Mouse (Mus musculus) forebrain, postnatal 0 days (tissue): ENCODE measurements around the gene Bcan. TPM values are rescaled to one million over a fixed set of nuclear protein-coding genes. Genes with fewer than 3 reads are reported as not detected.

Experiments used
- ATAC-seq: fragments of 200-750 bp; cut with Nextera tagmentation; 2 replicates; pipeline ENCODE4 v1.8.0; 2017; ENCODE audit warnings: mild to moderate bottlenecking, moderate library complexity
- DNase-seq: peaks from one replicate; pipeline ENCODE4 v3.0.0-alpha.2; 2015
- H3K27ac ChIP-seq: fragments of 300-500 bp; sonication (generic); 2 replicates; pipeline ENCODE4 v1.5.1; 2014; ENCODE audit warnings: low read depth, mild to moderate bottlenecking, antibody characterized with exemption, low read length, moderate library complexity, mixed read lengths
- H3K27me3 ChIP-seq: fragments of 300-500 bp; sonication (generic); 2 replicates; pipeline ENCODE4 v1.6.1; 2014; ENCODE audit warnings: mild to moderate bottlenecking, low read length, mixed read lengths; ENCODE audit not compliant: insufficient read depth
- H3K36me3 ChIP-seq: fragments of 300-500 bp; sonication (generic); 2 replicates; pipeline ENCODE4 v1.6.1; 2014; ENCODE audit warnings: mild to moderate bottlenecking, moderate library complexity; ENCODE audit not compliant: insufficient read depth
- H3K4me1 ChIP-seq: fragments of 300-500 bp; sonication (generic); 2 replicates; pipeline ENCODE4 v1.6.1; 2014; ENCODE audit warnings: antibody characterized with exemption; ENCODE audit not compliant: insufficient read depth
- H3K4me2 ChIP-seq: fragments of 300-500 bp; sonication (generic); 2 replicates; pipeline ENCODE4 v1.6.1; 2014; ENCODE audit warnings: low read depth, mild to moderate bottlenecking, moderate library complexity
- H3K4me3 ChIP-seq: fragments of 300-500 bp; sonication (generic); 2 replicates; pipeline ENCODE4 v1.5.1; 2014; ENCODE audit warnings: low read depth, low read length, mixed read lengths
- H3K9ac ChIP-seq: fragments of 300-500 bp; sonication (generic); 2 replicates; pipeline ENCODE4 v1.6.1; 2014; ENCODE audit warnings: mild to moderate bottlenecking
- H3K9me3 ChIP-seq: fragments of 300-500 bp; sonication (generic); 2 replicates; pipeline ENCODE4 v1.6.1; 2016; ENCODE audit warnings: low read length
- CTCF ChIP-seq: sonication (generic); IDR thresholded peaks from 2 replicates; pipeline ENCODE4 v1.5.1; 2016; ENCODE audit warnings: antibody characterized with exemption, control low read depth, low read depth
- WGBS: fragments of 180-500 bp; shearing (Covaris S2); extraction: QIAGEN DNeasy Blood & Tissue Kit; methylation state at CpG from one replicate; pipeline ENCODE4 v1.1.7; 2014; 5-methylcytosine and 5-hydroxymethylcytosine counted together
- polyA plus RNA-seq: library from polyadenylated mRNA; unstranded; fragments of >200 nt; fragmentation: Nextera tagmentation; extraction: Ambion mirVana; gene quantifications from 2 replicates; pipeline ENCODE4 v1.2.1, GENCODE M21; 2015
- total RNA-seq: library from RNA; depleted of rRNA; stranded (reverse); fragments of >200 nt; gene quantifications from 2 replicates; pipeline ENCODE4 v1.2.3, GENCODE M21; 2014

Gene Bcan
- total and polyA plus RNA-seq, 2 experiments from 2014 or later, result 133 to 146 TPM

DNA sequence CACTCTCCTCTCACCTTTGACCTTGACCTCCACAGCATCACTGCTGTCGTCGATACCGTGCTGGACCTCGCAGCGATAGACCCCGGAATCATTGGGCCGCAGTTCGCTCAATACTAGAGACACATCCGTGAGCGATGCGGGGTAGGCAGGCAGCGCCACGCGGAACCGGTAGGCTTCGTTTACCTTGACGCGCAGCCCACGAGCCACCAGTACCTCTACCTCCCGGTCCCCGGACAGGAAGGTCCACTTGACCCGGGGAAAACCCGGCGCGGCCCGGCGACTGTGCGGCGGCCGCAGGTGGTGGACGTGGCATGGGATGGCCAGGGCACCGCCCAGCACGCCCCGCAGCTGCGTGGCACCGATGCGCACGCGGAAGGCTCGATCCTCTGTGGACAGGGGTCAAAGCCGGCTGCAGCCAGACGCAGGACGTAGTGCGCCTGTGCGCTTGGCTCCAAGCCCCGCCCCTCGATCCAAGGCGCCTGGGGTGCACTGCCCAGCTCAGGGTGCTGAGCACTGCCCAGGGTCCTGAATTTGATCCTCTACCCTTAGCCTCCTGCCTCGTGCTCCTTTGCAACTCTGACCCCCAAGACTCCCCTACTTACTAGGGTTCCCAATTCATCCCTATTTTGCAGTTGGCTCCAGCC, 2.9 kb downstream of the Bcan start:
- Histone ChIP-seq H3K4me3 (peak overlapping the region; percentile 39), H3K27ac (no peak overlapping the region), H3K9me3 (no peaks in the 10 kb centered on the region), H3K4me2 (peak overlapping the region; percentile 93), H3K27me3 (peaks cover 74% of the 10 kb centered on the region), H3K36me3 (no peaks in the 10 kb centered on the region), H3K9ac (peak overlapping the region; percentile 45), H3K4me1 (peaks cover 6% of the 10 kb centered on the region)
- DNase-seq (no peak), ATAC-seq (no peak)
- 5% methylated on average over 49 of the region's 49 CpGs for WGBS
- no peak for TF ChIP-seq CTCF

DNA sequence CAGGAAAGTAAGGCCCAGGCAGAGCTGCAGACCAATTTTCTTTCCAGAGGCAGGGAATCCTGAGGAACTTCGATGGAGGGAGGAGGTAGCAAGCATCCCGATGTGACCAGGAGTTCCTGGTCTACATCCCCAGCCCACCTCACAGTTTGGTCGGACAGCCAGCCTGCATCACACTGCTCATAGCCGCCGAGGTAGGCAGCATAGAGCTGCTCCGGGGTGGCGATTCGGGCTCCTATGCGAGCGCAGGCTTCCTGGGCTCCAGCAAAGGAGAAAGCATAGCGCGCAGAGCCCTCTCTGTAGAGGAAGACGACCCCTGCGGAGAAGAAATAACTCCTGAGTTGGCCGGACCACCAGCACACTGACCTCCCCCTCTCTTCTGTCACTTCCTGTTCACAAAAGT, 3.6 kb downstream of the Bcan start:
- Histone ChIP-seq H3K27ac (no peak overlapping the region), H3K9me3 (no peaks in the 10 kb centered on the region), H3K9ac (no peak overlapping the region), H3K36me3 (no peaks in the 10 kb centered on the region), H3K27me3 (peaks cover 70% of the 10 kb centered on the region), H3K4me1 (peaks cover 4% of the 10 kb centered on the region; the same call in 1 of the 2 replicates), H3K4me3 (peak overlapping the region; percentile 39), H3K4me2 (peak overlapping the region; percentile 93)
- 9% methylated on average over 15 of the region's 15 CpGs for WGBS
- ATAC-seq (no peak), DNase-seq (no peak)
- no peak for TF ChIP-seq CTCF

DNA sequence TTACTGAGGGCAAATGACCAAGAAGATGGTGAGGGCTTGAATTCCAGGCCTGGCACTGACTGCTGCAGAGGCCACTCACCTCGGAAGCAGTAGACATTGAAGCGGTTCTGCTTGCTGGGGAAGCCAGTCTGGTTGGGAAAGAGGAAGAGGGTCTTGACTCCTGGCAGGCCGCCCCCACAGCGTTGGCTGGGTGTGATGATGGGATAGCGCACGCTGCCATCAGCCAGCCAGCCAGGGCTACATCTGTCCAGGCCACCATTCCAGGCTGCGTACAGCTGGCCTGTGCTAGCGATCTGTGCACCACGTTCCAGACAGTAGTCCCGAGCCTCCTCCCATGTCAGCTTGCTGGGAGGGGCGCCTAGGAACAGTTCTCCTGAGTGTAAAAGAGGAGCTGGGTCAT, 4.7 kb downstream of the Bcan start:
- no peak for TF ChIP-seq CTCF
- no peak for ATAC-seq

DNA sequence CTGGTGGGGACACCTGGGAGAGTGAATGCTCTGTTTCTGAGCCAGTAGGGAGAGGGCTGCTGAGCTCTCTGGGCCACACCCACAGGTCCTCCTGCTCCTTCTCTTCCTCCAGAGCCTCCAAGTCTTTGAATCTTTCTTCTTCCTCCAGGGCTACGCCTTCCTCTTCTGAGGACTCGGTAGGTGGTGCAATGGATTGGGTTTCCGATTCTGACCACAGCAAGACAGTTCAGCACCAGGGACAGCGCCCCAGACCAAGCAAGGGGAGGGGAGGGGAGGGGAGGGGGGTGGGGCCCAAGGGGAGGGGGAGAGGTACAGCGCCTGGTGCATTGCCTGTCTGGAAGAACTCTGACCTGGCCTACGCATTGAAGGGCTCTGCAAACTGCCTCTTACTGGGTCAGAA, 6.6 kb downstream of the Bcan start:
- WGBS, result 5% methylated on average over 6 of the region's 6 CpGs
- Histone ChIP-seq H3K4me1 (0 out of 2 replicates have a peak, but pooled peaks cover 4% of the 10 kb centered on the region), H3K27me3 (peaks cover 42% of the 10 kb centered on the region), H3K4me2 (no peak overlapping the region), H3K27ac (no peak overlapping the region), H3K9ac (no peak overlapping the region), H3K4me3 (no peak overlapping the region), H3K9me3 (no peaks in the 10 kb centered on the region), H3K36me3 (no peaks in the 10 kb centered on the region)
- no peak for DNase-seq
- TF ChIP-seq CTCF, result no peak
- no peak for ATAC-seq

More for the DNA sequence above, 4.7 kb downstream of the Bcan start:
- Histone ChIP-seq H3K4me3 (no peak overlapping the region), H3K4me2 (no peak overlapping the region), H3K9ac (no peak overlapping the region), H3K27me3 (peaks cover 59% of the 10 kb centered on the region), H3K27ac (no peak overlapping the region), H3K36me3 (no peaks in the 10 kb centered on the region), H3K4me1 (peaks cover 4% of the 10 kb centered on the region; the same call in 1 of the 2 replicates), H3K9me3 (no peaks in the 10 kb centered on the region)
- WGBS, result 26% methylated on average over 11 of the region's 11 CpGs
- DNase-seq, result no peak

DNA sequence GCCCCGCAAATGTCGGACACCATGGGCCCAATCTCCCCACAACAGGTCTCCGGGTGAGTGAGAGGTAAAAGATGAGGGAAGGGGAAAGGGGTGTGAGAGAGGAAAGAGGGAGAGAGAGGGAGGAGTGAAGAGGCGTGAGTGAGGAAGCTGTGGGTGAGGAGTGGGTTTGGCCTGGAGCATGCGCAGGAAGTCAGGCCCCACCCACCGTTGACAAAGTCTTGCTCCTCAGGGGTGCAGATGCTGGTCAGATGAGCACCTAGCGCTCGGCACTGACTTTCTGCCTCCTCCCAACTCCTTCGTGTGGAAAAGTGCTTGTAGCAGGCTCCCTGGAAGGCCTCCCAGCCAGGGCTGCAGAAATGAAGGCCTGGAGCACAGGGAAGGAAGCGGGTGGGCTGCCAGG, 10.1 kb downstream of the Bcan start:
- TF ChIP-seq CTCF, result no peak
- no peak overlapping the region for H3K4me3 ChIP-seq
- ATAC-seq, result no peak
- H3K9me3 ChIP-seq, result no peaks in the 10 kb centered on the region
- DNase-seq, result no peak
- no peak overlapping the region for H3K4me2 ChIP-seq
- no peak overlapping the region for H3K9ac ChIP-seq
- WGBS, result 39% methylated on average over 10 of the region's 10 CpGs
- H3K27ac ChIP-seq, result no peak overlapping the region
- no peaks in the 10 kb centered on the region for H3K36me3 ChIP-seq
- H3K27me3 ChIP-seq, result peaks cover 13% of the 10 kb centered on the region
- H3K4me1 ChIP-seq, result peaks cover 8% of the 10 kb centered on the region; the same call in 1 of the 2 replicates

DNA sequence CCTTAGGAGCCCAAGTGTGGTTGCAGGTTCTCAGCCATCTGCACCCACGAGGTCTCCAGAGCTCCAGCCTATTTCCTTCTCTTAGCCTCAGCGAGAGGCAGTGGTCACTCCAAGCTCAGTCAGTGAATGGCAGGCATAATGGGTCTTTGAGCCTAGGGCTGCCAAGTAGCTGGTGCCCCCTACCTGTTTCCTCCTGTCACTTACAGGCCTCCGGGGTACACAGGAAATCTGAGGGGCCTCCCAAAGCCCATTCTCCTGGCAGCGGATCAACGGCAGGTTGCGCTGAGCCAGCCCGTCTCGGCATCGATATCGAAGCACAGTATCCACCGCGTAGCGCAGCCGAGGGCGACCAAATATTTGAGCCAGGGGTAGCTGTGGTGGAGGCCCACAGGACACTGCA, 12.0 kb downstream of the Bcan start:
- Histone ChIP-seq H3K4me3 (peak overlapping the region; percentile 38), H3K9ac (peak overlapping the region; percentile 59), H3K27ac (peak overlapping the region; percentile 81), H3K36me3 (no peaks in the 10 kb centered on the region), H3K4me2 (peak overlapping the region; percentile 80), H3K9me3 (no peaks in the 10 kb centered on the region), H3K27me3 (0 out of 2 replicates have a peak, but pooled peaks cover under 1% of the 10 kb centered on the region), H3K4me1 (peaks cover 13% of the 10 kb centered on the region)
- no peak for DNase-seq
- no peak; the same call in 1 of the 2 replicates for TF ChIP-seq CTCF
- 0 out of 2 replicates have a peak, but pooled peaks have one; percentile 3 for ATAC-seq
- 5% methylated on average over 15 of the region's 15 CpGs for WGBS

DNA sequence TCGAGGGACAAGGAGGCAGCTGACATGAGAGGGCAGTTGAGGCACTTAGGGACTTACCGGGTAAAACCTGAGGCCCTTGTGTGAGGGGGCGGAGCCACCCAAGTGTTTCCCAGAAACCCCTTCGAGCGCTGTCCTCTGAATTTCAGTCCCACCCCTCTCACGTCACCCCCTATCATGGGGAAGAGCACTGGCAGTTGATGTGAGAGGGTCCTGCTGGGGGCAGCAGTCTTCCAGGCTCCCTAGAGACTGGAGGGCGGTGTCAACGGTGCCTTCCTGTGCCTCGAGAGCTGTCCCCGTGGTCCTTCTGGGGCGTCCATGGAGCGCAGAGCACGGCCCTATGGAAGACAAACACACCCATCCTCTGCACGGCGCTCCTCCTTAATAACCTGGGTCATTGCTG, 12.4 kb downstream of the Bcan start:
- no peaks in the 10 kb centered on the region for H3K36me3 ChIP-seq
- peak overlapping the region; percentile 38 for H3K4me3 ChIP-seq
- DNase-seq, result peak; percentile 89
- no peaks in the 10 kb centered on the region for H3K27me3 ChIP-seq
- TF ChIP-seq CTCF, result peak; percentile 44; the same call in 1 of the 2 replicates
- 2% methylated on average over 15 of the region's 15 CpGs for WGBS
- H3K4me1 ChIP-seq, result peaks cover 15% of the 10 kb centered on the region
- H3K9ac ChIP-seq, result peak overlapping the region; percentile 59
- peak; percentile 87 for ATAC-seq
- H3K9me3 ChIP-seq, result no peaks in the 10 kb centered on the region
- H3K27ac ChIP-seq, result peak overlapping the region; percentile 81
- peak overlapping the region; percentile 80 for H3K4me2 ChIP-seq
